Mouse (Mus musculus) adrenal gland (tissue): ENCODE measurements around the gene Adam23.

ENCODE experiments used
- intact Hi-C: fragments of 180-260 bp; cut with DNase I; formaldehyde crosslinking; loops from one replicate; pipeline ENCODE4 v1.15.1; 2025
- long read RNA-seq, 2 experiments: library from polyadenylated mRNA; unstranded; transcript quantifications; one replicate each; pipeline ENCODE4 v2.0.0; 2020; ENCODE audit warnings: borderline replicate concordance in 1 of 2; ENCODE audit not compliant: insufficient replicate concordance in 1 of 2

Gene Adam23
- long read RNA-seq, experiment 1, full-length matches to known transcripts: 3 of 4 reads
- long read RNA-seq, experiment 1, partial matches to known transcripts: 0 of 4 reads
- long read RNA-seq, experiment 1, other reads (novel, unspliced or antisense): 1 of 4 reads
- long read RNA-seq, experiment 2, full-length matches to known transcripts: 1 of 3 reads
- long read RNA-seq, experiment 2, partial matches to known transcripts: 0 of 3 reads
- long read RNA-seq, experiment 2, other reads (novel, unspliced or antisense): 2 of 3 reads

DNA sequence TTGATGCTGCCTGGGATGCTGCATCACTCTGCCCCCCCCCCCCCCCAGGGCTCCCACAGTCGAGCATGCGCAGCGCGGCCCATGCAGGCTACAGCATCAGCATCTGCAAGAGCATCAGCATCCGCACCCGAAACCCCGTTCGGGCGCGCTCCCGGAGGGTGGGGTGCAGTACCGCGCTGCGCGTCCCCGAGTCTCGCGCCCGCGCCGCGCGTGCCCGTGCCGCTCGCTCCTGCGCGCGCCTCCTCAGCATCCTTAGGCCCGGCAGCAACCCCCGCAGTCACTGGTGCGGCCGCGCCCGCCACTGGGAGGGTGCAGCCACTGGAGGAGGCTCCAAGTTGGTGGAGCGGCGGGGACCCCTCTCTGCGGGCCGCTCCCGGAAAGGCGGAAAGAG is at the start of gene Adam23:
Gene Adam23, plus strand, starts transcription at position 236 of the 391 bp plus-strand sequence.
- intact Hi-C loops: no loop called here

DNA sequence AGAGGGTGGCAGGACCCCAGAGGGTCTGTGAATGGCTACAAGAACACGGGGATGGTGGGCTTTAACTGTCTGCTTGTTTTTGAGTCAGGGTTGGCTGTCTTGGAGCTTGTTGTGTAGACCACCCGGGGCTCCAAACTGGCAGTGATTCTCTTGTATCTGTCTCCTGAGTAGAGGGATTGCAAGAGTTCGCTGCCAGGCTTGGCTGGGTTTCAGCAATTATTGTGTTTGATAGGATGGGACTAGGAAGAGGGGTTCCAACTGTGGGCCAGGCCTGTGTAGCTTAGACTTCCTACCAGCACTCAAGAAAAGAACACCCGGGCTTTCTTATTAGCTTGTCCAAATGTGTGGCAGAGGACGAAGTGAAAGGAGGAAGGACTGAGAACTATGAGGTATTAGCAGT is 44.6 kb upstream of the Adam23 start:
- intact Hi-C loops: loop anchor here (10.0 kb wide), 2 partner anchors 74 to 254 kb away; no protein-coding TSS in a partner anchor

DNA sequence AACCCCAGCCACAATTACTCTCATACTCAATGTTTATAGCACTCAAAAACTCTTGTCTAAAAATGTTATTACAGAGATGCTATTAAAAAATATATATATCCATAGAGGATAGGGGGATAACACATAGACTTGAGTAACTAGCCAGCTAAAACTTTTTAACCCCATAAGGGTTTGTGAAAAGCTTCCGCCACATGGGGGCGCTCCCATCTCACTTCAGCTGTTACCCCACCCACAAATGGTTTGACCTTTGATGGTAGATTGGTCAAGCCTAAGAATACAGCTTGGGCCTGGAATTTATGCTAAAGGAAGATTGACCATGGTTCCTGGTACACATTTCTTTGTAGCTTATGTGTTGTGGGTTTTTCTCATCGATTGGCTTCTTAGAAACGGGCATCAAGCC is 42.1 kb upstream of the Adam23 start:
- intact Hi-C loops: loop anchor here (10.0 kb wide), 2 partner anchors 71 to 251 kb away; no protein-coding TSS in a partner anchor

DNA sequence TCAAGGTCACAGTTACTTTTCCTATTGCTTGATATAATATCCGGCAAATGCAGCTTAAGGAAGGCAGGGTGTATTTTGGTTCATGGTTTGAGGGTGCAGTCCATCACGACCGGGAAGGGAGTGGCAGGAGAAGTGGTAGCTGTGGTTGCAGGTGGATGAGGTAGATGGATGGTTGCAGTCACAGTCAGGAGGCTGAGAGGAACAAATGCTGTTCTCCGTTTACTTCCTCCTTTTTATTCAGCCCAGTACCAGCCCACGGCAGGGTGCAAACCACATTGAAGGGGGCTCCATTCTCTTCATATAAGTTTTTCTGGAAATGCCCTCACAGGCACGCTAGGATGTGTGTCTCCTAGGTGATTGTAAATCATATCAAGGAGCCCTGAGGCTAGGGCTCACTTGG is 37.3 kb upstream of the Adam23 start:
- intact Hi-C loops: loop anchor here (10.0 kb wide), 2 partner anchors 66 to 246 kb away; no protein-coding TSS in a partner anchor

DNA sequence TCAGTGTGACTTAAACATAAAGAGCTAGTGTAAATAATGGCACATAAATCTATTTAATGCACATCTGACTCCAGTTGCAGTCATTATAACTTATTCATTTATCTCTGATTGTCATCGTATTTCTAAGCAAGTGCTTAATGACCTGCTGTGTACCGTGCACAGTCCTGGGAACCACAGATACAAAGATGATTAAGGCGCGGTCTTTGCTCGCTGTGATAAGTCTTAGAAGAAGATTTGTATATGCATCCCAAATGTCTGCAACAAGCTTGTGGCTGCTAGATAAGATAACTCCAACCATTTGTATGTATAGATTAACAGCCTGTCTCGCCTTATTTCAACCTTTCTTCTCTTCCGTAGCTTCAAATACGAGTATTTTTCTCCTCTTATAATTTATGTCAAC is 27.2 kb upstream of the Adam23 start:
- intact Hi-C loops: no loop called here

DNA sequence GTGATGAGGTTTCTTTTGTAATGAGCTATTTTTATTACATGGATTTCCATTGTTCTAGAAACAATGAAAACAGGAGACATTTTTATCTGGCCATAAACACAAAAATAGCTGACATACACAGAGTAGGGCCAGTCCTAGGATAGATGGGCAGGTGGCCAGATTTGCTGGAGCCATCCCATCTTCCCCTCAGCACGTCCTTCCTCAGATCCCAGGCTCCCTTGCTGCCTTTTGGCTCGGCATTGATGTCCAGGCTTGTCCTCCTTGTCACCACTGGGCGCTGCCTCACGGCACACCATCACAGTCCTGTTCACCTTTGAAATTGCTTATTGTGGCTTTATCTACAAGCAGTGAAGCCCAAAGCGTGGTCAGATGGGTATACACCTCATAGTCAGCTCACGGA is 15.0 kb upstream of the Adam23 start:
- intact Hi-C loops: no loop called here

DNA sequence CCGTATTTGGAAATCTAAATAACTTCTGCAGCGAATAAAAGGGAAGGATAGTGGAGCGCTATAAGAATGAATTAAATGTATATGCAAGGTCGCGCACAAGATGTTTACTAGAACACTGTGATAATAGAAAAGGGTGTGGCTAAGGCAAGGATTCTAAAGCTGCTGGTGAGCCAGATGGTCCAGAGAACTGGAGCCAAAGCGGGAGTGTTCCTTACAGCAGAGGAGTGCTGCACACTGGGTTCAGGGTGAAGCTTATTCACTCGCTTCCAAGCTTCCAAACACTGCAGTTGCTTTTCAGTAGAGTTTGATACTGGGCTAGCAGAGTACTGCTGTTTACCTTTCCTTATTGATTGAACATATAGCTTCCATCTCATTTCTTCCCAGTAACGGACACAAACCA is 14.5 kb upstream of the Adam23 start:
- intact Hi-C loops: no loop called here

DNA sequence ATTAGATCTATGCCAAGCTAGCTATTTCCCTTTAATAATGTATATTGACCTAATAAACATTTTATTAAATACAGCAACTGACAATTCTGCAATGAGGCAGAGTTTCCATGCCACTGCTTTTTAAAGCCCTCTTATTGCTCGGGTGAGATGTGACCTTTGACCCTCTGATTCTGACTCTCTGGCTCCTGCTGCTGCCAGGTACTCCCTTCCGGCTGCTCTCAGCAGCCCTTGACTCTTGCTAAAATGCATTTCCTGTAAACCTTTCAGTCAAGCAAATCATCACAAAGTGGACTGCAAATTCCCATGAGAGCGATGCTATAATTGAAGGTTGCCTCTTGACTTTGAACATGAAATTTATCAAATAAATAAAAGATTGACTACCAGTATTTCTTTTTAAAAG is 13.8 kb upstream of the Adam23 start:
- intact Hi-C loops: no loop called here

DNA sequence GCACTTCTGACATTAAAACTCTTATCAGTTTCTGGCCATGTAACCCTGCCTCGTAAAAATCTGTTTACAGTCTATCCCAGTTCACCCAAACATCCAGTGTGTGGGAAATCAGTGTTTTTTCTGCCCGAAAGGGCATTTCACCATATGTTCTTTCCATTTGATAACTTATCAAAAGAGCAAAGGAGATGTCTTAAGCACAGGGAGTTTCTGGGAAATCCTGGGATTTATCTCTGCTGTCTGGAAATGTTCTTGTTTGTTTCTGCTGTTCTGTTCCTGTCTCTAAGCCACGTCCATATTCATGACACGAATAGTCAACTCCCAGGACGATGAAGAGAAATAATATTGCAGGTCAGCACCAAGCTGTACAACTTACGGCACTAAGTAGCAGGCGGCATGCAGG is 11.6 kb upstream of the Adam23 start:
- intact Hi-C loops: no loop called here

DNA sequence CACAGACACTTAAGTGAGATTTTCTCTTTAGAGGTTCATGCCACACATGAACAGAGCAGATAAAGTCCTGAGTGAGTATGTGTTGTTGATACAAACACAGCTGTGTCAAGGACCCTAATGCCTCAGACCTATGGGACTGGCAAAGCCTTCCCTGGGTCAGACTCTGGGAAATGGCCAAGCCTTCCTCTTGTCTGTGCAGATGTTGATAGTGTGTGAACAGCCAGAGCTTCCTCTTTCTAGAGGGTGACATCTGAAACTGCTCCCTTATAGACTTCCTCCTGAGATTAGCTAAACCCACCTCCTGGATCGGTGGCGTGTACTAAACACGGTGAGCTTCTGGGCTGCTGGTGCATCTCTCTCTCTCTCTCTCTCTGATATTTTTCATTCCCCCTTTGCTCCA is 8.2 kb upstream of the Adam23 start:
- intact Hi-C loops: no loop called here

DNA sequence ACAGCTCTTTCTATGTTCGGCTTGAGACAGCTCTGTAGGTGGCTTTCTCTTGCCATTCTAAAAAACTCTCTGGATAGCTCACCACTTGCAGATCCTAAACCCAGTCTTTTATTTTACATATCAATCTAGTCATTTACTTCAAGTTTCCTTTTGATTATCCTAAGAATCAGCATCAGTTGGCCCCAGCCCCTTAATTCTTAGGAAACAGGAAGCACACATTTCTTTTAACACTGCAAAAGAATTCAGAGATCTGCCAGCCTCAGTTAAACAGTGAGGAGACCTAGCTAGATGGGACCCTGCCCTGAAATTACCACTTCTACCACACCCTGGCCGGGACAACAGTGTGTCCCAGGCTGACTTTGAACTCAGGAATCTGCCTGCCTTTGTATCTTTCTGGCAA is 3.5 kb upstream of the Adam23 start:
- intact Hi-C loops: no loop called here

DNA sequence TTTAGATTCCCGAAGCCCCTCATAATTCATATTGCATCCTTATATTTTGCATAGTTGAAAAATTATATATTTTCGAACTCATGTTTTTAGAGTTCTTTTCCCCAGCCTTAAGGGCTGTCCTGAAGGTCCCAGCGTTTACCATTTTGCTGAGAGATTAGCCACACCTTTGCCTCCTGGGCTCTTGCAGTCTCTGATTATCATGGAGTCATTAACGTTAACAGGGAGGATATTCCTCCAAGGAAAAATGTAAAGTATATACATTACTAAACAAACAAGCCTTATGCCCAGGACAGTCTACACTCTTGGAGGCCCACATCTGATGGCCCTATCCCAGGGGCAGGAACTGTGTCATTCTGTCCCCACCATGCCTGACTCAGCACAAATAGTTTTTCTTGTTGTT is 3.1 kb upstream of the Adam23 start:
- intact Hi-C loops: no loop called here

DNA sequence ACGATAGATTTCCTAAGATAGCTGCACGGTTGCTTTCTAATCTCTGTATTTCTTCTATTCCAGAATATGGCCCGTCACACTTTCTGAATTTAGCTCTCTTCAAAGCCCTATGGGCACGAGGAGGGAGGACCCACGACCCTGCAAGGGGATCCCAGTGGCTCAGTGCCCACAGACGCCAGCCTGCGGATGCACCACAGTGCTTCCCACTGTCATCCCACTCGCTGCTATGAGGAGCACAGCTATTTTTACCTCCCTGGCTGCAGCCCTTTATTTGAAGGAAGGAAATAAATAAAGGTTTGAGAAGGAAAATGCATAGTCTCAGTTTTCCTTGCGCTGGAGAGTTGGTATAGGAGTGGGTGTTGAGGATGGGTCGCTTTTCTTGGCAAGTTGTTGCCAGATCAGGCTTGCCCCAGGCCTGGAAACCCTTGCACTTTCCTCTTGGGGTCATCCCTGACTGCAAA is 512 bp upstream of the Adam23 start:
- intact Hi-C loops: no loop called here

DNA sequence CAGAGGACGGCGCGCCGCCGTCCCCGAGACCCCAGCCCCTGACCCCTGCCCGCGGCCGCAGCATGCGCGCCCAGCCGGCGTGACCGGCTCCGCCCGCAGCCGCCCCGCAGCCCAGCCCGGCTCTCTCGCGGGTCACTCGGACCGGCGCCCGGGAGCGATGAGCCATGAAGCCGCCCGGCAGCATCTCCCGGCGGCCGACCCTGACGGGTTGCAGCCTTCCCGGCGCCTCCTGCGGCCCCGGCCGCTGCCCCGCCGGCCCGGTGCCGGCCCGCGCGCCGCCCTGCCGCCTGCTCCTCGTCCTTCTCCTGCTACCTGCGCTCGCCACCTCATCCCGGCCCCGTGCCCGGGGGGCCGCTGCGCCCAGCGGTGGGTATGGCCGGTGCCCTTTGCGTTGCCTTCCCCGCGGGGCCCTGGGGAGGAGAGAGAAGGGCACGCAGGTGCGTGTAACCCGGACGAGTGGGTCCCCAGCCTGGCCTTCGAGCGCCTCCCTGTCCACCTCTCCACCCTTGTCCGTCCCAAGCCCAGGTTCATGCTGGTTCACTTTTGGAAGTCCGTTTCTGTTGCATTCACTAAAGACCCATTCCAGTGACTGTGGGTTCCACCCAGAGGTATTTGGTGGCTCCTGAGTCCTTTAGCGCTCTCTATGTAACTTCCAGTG is 485 bp downstream of the Adam23 start:
- intact Hi-C loops: no loop called here

DNA sequence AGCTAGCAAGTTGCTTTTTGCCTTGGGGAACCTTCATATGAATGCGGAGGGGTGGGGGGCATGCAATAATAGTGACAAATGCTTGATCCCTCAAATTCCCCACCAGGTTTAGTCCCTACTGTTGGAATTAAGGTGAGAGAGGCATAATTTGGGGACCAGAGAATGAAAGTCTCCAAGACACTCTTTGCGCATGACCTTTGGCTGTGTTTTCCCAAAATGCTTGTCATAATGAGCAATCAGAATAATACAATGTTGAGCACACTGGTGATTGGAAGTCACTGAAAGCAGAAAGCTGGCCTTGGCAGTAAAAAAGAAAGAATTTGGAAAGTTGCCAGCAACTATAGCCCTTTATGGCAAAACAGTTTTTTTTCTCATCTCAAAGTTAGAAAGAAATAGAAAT is 1.0 kb downstream of the Adam23 start:
- intact Hi-C loops: no loop called here

DNA sequence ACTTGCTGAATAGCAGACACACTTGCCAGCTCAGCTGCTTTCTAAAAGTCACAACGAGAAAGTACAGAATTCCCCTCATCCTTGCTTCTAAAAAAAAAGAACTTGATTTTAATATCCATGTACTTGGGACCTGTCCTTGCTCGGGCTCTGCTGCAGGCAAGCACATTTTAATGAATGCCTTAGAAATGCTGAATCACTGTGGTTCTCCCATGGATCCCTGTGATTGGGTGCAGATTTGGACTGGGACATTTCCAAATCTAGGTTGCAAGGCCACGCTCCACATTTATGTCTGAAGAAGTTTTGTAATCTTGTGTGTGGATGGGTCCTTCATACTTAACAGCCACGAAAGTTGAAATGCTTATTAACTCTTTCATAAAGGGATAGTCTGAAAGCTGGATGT is 4.4 kb downstream of the Adam23 start:
- intact Hi-C loops: no loop called here

DNA sequence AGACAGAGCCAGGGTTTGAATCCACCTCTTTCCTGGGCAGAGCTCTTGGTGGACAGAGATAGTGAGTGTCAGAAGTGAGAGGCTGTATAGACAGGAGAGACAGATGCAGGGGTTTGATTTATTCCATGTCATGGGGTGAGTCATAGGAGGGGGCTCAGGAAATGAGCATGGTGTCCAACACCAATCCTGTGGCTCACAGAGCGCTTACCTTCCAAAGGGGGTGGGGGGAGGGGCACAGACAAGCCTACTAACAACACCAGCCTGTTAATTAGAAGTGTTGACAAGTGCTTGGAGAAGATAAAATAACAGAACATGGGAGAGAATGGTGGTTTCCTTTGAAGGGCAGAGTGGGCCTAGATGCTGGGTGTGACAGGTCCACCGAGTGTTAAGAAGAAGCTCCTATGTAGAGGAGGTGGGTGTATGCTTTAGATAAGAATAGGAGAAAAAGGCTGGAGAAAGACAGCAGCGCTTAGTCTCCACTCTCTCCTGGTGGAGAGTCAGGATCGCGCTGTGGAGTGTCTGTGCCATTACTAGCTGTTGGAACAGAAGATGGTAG is 7.7 kb downstream of the Adam23 start:
- intact Hi-C loops: no loop called here

DNA sequence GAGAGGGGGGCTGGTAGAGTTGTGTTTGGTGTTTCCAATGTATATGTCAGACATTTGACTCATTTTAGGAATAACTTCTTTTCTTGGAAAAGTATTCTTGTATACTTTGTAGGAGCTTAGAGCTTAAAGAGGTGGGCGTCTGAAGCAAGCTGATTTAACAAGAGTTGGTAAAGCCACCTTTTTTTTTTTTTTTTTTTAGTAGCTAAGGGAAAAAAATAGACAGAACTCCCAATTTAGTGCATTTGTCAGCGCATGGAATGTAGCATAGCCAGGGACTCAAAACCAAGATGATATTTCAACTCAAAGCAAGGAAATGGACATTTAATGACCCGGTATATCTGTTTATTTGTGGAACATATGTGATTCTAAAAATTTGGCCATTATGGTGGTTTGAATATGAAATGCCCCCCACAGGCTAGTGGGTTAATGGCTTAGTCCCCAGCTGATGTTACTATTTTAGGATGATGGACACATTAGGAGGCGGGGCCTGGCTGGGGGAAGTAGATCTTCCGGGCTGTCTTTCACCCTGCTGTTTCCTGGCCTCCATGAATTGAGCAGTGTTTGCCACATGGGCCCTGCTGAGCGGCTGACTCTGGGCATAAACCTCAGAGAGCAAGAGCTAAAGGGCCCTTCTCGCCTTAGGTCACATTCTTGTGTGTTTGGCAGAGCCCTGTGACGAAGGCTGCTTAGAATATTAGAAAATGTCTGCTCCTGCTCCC is 12.3 kb downstream of the Adam23 start:
- intact Hi-C loops: no loop called here

DNA sequence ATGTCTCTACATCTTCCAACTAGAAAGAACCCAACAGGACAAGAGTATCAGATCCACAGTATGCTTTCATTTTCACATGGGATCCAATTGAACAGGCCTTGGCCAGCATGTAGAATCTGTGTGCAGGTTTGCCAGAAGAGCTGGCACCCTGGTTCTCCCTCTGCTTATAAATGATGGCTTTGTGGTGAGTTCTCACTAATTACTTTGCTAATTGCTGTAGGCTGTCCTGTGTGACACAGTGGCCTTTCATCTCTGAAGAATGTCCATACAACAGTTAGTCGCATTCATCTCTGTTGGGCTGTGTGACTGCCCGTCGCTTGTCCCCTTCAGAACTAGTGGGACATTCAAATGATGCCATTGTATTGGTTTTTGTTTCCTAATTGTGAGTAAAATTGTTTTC is 13.5 kb downstream of the Adam23 start:
- intact Hi-C loops: no loop called here

DNA sequence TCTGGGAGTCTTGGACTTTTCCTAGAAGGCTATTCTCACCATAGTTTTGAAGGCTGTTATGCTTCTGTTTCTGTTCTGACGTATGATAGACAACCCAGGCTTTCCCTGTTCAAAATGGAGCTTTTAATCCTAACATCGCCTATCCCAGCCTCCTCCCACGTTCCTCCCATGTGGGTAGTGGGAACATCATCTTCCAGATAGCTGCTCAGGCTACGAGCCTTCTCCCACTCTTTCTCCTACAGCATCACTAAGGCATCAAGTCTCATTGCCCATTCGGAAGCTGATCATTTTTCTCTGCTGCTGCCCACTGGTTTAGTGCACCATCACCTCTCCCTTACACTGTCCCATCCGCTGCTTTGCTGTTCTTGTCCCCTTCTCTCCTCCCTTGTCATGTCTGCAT is 14.2 kb downstream of the Adam23 start:
- intact Hi-C loops: no loop called here

DNA sequence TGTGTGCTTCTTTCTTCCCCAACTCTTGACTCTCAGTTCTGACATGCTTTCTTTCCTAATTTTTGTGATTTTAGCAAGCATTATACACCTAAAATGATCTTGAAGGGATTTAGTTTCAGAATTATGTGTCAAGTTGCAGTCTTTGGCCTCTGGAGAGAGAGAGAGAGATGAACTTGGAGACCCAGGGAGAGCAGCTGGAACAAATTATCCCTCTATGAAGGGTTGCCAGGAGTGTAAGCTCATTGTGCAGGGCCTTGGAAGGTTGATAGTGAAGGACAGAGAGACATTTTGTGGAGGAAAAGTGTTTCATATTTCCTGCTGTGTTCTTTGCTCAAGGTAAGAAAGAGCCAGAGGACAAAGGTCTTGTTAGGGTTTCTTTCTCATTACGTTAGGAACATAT is 18.8 kb downstream of the Adam23 start:
- intact Hi-C loops: no loop called here

DNA sequence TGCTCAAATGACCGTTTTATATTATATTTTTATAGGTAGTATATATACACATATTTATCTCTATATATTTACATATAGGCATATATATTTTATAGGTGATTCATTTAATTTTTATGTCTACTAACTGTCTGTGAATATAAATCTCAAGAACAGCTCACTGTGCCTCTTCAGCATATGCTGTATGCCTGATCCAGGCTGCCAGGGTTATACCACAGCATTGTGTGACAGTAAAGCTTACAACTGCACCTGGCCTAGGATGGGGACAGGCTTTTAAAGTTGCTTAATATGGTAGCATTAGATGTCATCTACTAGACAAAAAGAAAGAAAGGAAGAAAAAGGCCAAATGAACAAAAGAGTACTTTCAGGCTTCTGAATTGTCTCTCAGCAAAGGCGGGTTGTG is 27.6 kb downstream of the Adam23 start:
- intact Hi-C loops: loop anchor here (10.0 kb wide), 1 partner anchor 68 kb away; no protein-coding TSS in a partner anchor
